Mouse (Mus musculus): Measurements from ENCODE around the gene Lbp. TPM values are rescaled to one million over a fixed set of nuclear protein-coding genes. Genes with fewer than 3 reads are reported as not detected.

The Lbp gene
- polyA plus RNA-seq, 1 experiment from 2014 or later: 10.1 TPM

- H3K27me3 ChIP-seq (ENCODE audit: control insufficient read depth, insufficient read depth, low read length): no peaks in the 10 kb centered on the region
- H3K9me3 ChIP-seq (replicated peaks; ENCODE audit: control insufficient read depth, low read length): no peaks in the 10 kb centered on the region
- H3K27ac ChIP-seq (ENCODE audit: low read depth, low read length): no peak overlapping the region
- no peak overlapping the region for H3K4me3 ChIP-seq (ENCODE audit: low read depth, low read length)
- no peak for ATAC-seq (replicated peaks; ENCODE audit: insufficient number of reproducible peaks, low FRiP score, low TSS enrichment)
- WGBS (ENCODE audit: insufficient replicate concordance): 76% methylated on average over 4 of the region's 4 CpGs
- no peak overlapping the region for H3K9ac ChIP-seq (ENCODE audit: low read depth, low read length)
- H3K36me3 ChIP-seq (ENCODE audit: control insufficient read depth, insufficient read depth, low read length): no peaks in the 10 kb centered on the region
- H3K4me1 ChIP-seq (ENCODE audit: control insufficient read depth, insufficient read depth, low read length): no peaks in the 10 kb centered on the region
- H3K4me2 ChIP-seq: no peak overlapping the region
These were observed 30.5 kb upstream of the Lbp start for GRCm38 (mm10) chr2:158275811-158276210.

GRCm38 (mm10) chr2:158276451-158276850 is 29.8 kb upstream of the Lbp start:
- no peak overlapping the region for H3K27ac ChIP-seq (ENCODE audit: low read depth, low read length)
- 65% methylated on average over 6 of the region's 6 CpGs for WGBS (ENCODE audit: insufficient replicate concordance)
- H3K9ac ChIP-seq (ENCODE audit: low read depth, low read length): no peak overlapping the region

GRCm38 (mm10) chr2:158276878-158277277 is 29.4 kb upstream of the Lbp start:
- no peaks in the 10 kb centered on the region for H3K27me3 ChIP-seq (ENCODE audit: control insufficient read depth, insufficient read depth, low read length)
- H3K36me3 ChIP-seq (ENCODE audit: control insufficient read depth, insufficient read depth, low read length): no peaks in the 10 kb centered on the region
- no peak for ATAC-seq (replicated peaks; ENCODE audit: insufficient number of reproducible peaks, low FRiP score, low TSS enrichment)
- no peak overlapping the region for H3K27ac ChIP-seq (ENCODE audit: low read depth, low read length)
- no peaks in the 10 kb centered on the region for H3K9me3 ChIP-seq (replicated peaks; ENCODE audit: control insufficient read depth, low read length)
- 60% methylated on average over 4 of the region's 4 CpGs for WGBS (ENCODE audit: insufficient replicate concordance)
- H3K4me2 ChIP-seq: no peak overlapping the region
- no peak overlapping the region for H3K4me3 ChIP-seq (ENCODE audit: low read depth, low read length)
- no peaks in the 10 kb centered on the region for H3K4me1 ChIP-seq (ENCODE audit: control insufficient read depth, insufficient read depth, low read length)
- no peak overlapping the region for H3K9ac ChIP-seq (ENCODE audit: low read depth, low read length)

More at GRCm38 (mm10) chr2:158276451-158276850, 29.8 kb upstream of the Lbp start:
- ATAC-seq (replicated peaks; ENCODE audit: insufficient number of reproducible peaks, low FRiP score, low TSS enrichment): no peak
- Histone ChIP-seq H3K36me3 (ENCODE audit: control insufficient read depth, insufficient read depth, low read length) (no peaks in the 10 kb centered on the region), H3K4me3 (ENCODE audit: low read depth, low read length) (no peak overlapping the region), H3K9me3 (replicated peaks; ENCODE audit: control insufficient read depth, low read length) (no peaks in the 10 kb centered on the region), H3K27me3 (ENCODE audit: control insufficient read depth, insufficient read depth, low read length) (no peaks in the 10 kb centered on the region), H3K4me1 (ENCODE audit: control insufficient read depth, insufficient read depth, low read length) (no peaks in the 10 kb centered on the region), H3K4me2 (no peak overlapping the region)

GRCm38 (mm10) chr2:158279656-158280055 is 26.6 kb upstream of the Lbp start:
- Histone ChIP-seq H3K27me3 (ENCODE audit: control insufficient read depth, insufficient read depth, low read length) (peaks cover 3% of the 10 kb centered on the region; the same call in 1 of the 2 replicates), H3K9ac (ENCODE audit: low read depth, low read length) (no peak overlapping the region), H3K9me3 (replicated peaks; ENCODE audit: control insufficient read depth, low read length) (no peaks in the 10 kb centered on the region), H3K4me3 (ENCODE audit: low read depth, low read length) (no peak overlapping the region), H3K27ac (ENCODE audit: low read depth, low read length) (no peak overlapping the region), H3K4me1 (ENCODE audit: control insufficient read depth, insufficient read depth, low read length) (peaks cover 13% of the 10 kb centered on the region), H3K4me2 (no peak overlapping the region), H3K36me3 (ENCODE audit: control insufficient read depth, insufficient read depth, low read length) (no peaks in the 10 kb centered on the region)
- no peak for ATAC-seq (replicated peaks; ENCODE audit: insufficient number of reproducible peaks, low FRiP score, low TSS enrichment)
- 88% methylated on average over 4 of the region's 4 CpGs for WGBS (ENCODE audit: insufficient replicate concordance)

- H3K4me2 ChIP-seq: no peak overlapping the region
- no peaks in the 10 kb centered on the region for H3K9me3 ChIP-seq (replicated peaks; ENCODE audit: control insufficient read depth, low read length)
- H3K27me3 ChIP-seq (ENCODE audit: control insufficient read depth, insufficient read depth, low read length): peaks cover 3% of the 10 kb centered on the region; the same call in 1 of the 2 replicates
- no peak overlapping the region for H3K4me3 ChIP-seq (ENCODE audit: low read depth, low read length)
- peaks cover 13% of the 10 kb centered on the region for H3K4me1 ChIP-seq (ENCODE audit: control insufficient read depth, insufficient read depth, low read length)
- no peak overlapping the region for H3K27ac ChIP-seq (ENCODE audit: low read depth, low read length)
- no peak overlapping the region for H3K9ac ChIP-seq (ENCODE audit: low read depth, low read length)
- no peaks in the 10 kb centered on the region for H3K36me3 ChIP-seq (ENCODE audit: control insufficient read depth, insufficient read depth, low read length)
- 57% methylated on average over 16 of the region's 16 CpGs for WGBS (ENCODE audit: insufficient replicate concordance)
- ATAC-seq (replicated peaks; ENCODE audit: insufficient number of reproducible peaks, low FRiP score, low TSS enrichment): no peak
These were observed 24.6 kb upstream of the Lbp start for GRCm38 (mm10) chr2:158281497-158282205.

GRCm38 (mm10) chr2:158283136-158283535 is 23.2 kb upstream of the Lbp start:
- peaks cover 13% of the 10 kb centered on the region for H3K4me1 ChIP-seq (ENCODE audit: control insufficient read depth, insufficient read depth, low read length)
- H3K4me2 ChIP-seq: no peak overlapping the region
- peaks cover 3% of the 10 kb centered on the region; the same call in 1 of the 2 replicates for H3K27me3 ChIP-seq (ENCODE audit: control insufficient read depth, insufficient read depth, low read length)
- H3K9me3 ChIP-seq (replicated peaks; ENCODE audit: control insufficient read depth, low read length): no peaks in the 10 kb centered on the region
- H3K9ac ChIP-seq (ENCODE audit: low read depth, low read length): no peak overlapping the region
- no peak overlapping the region for H3K27ac ChIP-seq (ENCODE audit: low read depth, low read length)
- no peaks in the 10 kb centered on the region for H3K36me3 ChIP-seq (ENCODE audit: control insufficient read depth, insufficient read depth, low read length)
- 66% methylated on average over 7 of the region's 7 CpGs for WGBS (ENCODE audit: insufficient replicate concordance)
- ATAC-seq (replicated peaks; ENCODE audit: insufficient number of reproducible peaks, low FRiP score, low TSS enrichment): no peak
- no peak overlapping the region for H3K4me3 ChIP-seq (ENCODE audit: low read depth, low read length)

GRCm38 (mm10) chr2:158283771-158284170 is 22.5 kb upstream of the Lbp start:
- WGBS (ENCODE audit: insufficient replicate concordance): 49% methylated on average over 6 of the region's 6 CpGs
- ATAC-seq (replicated peaks; ENCODE audit: insufficient number of reproducible peaks, low FRiP score, low TSS enrichment): no peak

GRCm38 (mm10) chr2:158284571-158284970 is 21.7 kb upstream of the Lbp start:
- Histone ChIP-seq H3K9ac (ENCODE audit: low read depth, low read length) (no peak overlapping the region), H3K27me3 (ENCODE audit: control insufficient read depth, insufficient read depth, low read length) (peaks cover 3% of the 10 kb centered on the region; the same call in 1 of the 2 replicates), H3K9me3 (replicated peaks; ENCODE audit: control insufficient read depth, low read length) (no peaks in the 10 kb centered on the region), H3K27ac (ENCODE audit: low read depth, low read length) (no peak overlapping the region), H3K4me1 (ENCODE audit: control insufficient read depth, insufficient read depth, low read length) (peaks cover 13% of the 10 kb centered on the region), H3K36me3 (ENCODE audit: control insufficient read depth, insufficient read depth, low read length) (no peaks in the 10 kb centered on the region), H3K4me2 (peak overlapping the region; percentile 30), H3K4me3 (ENCODE audit: low read depth, low read length) (no peak overlapping the region)
- no peak for ATAC-seq (replicated peaks; ENCODE audit: insufficient number of reproducible peaks, low FRiP score, low TSS enrichment)
- 20% methylated on average over 11 of the region's 11 CpGs for WGBS (ENCODE audit: insufficient replicate concordance)

More at GRCm38 (mm10) chr2:158283771-158284170, 22.5 kb upstream of the Lbp start:
- Histone ChIP-seq H3K9me3 (replicated peaks; ENCODE audit: control insufficient read depth, low read length) (no peaks in the 10 kb centered on the region), H3K4me1 (ENCODE audit: control insufficient read depth, insufficient read depth, low read length) (peaks cover 13% of the 10 kb centered on the region), H3K27me3 (ENCODE audit: control insufficient read depth, insufficient read depth, low read length) (peaks cover 3% of the 10 kb centered on the region; the same call in 1 of the 2 replicates), H3K4me2 (no peak overlapping the region), H3K4me3 (ENCODE audit: low read depth, low read length) (no peak overlapping the region), H3K36me3 (ENCODE audit: control insufficient read depth, insufficient read depth, low read length) (no peaks in the 10 kb centered on the region), H3K9ac (ENCODE audit: low read depth, low read length) (no peak overlapping the region), H3K27ac (ENCODE audit: low read depth, low read length) (no peak overlapping the region)

GRCm38 (mm10) chr2:158285655-158286054 is 20.6 kb upstream of the Lbp start:
- peaks cover 13% of the 10 kb centered on the region for H3K4me1 ChIP-seq (ENCODE audit: control insufficient read depth, insufficient read depth, low read length)
- no peaks in the 10 kb centered on the region for H3K36me3 ChIP-seq (ENCODE audit: control insufficient read depth, insufficient read depth, low read length)
- ATAC-seq (replicated peaks; ENCODE audit: insufficient number of reproducible peaks, low FRiP score, low TSS enrichment): no peak
- H3K4me2 ChIP-seq: no peak overlapping the region
- H3K27ac ChIP-seq (ENCODE audit: low read depth, low read length): no peak overlapping the region
- no peaks in the 10 kb centered on the region for H3K9me3 ChIP-seq (replicated peaks; ENCODE audit: control insufficient read depth, low read length)
- no peak overlapping the region for H3K9ac ChIP-seq (ENCODE audit: low read depth, low read length)
- H3K27me3 ChIP-seq (ENCODE audit: control insufficient read depth, insufficient read depth, low read length): peaks cover 3% of the 10 kb centered on the region; the same call in 1 of the 2 replicates
- 69% methylated on average over 6 of the region's 6 CpGs for WGBS (ENCODE audit: insufficient replicate concordance)
- H3K4me3 ChIP-seq (ENCODE audit: low read depth, low read length): no peak overlapping the region
